Mouse (Mus musculus): Measurements from ENCODE around the gene Tnk2. TPM values are rescaled to one million over a fixed set of nuclear protein-coding genes. Genes with fewer than 3 reads are reported as not detected.

Gene Tnk2
- polyA plus RNA-seq, 2 experiments: 3.8 to 15.3 TPM

DNA sequence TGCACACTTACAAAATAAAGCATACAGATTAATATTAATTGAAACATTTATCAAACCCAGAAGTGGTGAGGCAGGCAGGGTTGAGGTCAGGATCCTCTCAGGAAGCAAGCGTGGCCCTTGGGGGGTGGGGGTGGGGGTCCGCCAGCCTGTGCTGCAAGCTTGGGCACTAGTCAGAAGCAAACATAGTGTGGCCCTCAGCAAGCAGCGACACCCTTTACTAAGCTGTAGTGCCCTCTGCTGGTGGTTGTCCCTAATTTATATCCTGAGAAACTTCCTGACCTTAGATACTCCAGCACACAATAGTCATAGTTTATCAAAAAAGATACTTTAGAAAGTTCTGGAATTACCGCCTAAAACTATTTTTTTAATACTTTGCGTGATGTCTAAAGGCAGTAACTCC is 38.5 kb downstream of the Tnk2 start:
- DNase-seq (ENCODE audit: low read depth in 3 of 3, low spot score in 3 of 3) (peak; percentile 60 to 73 (median 61)), ATAC-seq (ENCODE audit: insufficient read depth) (peak; percentile 36; the same call in 1 of the 2 replicates)
- 23% methylated on average over 5 of the region's 5 CpGs for WGBS (ENCODE audit: insufficient replicate concordance)
- Histone ChIP-seq H3K9me3 (ENCODE audit: control insufficient read depth, low read length) (no peaks in the 10 kb centered on the region), H3K27me3 (ENCODE audit: control insufficient read depth, insufficient read depth, low read length) (no peaks in the 10 kb centered on the region), H3K9ac (replicated peaks) (no peak overlapping the region), H3K4me1 (replicated peaks; ENCODE audit: control insufficient read depth in 2 of 2, insufficient read depth in 2 of 2, low read length in 1 of 2) (peaks cover 0 to 3% of the 10 kb centered on the region in 2 experiments; a peak in 1 of 4 replicates), H3K4me2 (ENCODE audit: low read depth) (no peak overlapping the region), H3K36me3 (replicated peaks; ENCODE audit: control insufficient read depth, insufficient read depth, low read depth) (peaks cover 6% of the 10 kb centered on the region), H3K27ac (no peak overlapping the region), H3K4me3 (ENCODE audit: insufficient read depth in 1 of 2, low read depth in 2 of 2, low read length in 2 of 2) (no peak overlapping the region)
- TF ChIP-seq EP300 (IDR thresholded peaks at IDR 0.05; ENCODE audit: low read depth) (no peak), CTCF (IDR thresholded peaks at IDR 0.05; ENCODE audit: low read depth) (peak; percentile 85)

DNA sequence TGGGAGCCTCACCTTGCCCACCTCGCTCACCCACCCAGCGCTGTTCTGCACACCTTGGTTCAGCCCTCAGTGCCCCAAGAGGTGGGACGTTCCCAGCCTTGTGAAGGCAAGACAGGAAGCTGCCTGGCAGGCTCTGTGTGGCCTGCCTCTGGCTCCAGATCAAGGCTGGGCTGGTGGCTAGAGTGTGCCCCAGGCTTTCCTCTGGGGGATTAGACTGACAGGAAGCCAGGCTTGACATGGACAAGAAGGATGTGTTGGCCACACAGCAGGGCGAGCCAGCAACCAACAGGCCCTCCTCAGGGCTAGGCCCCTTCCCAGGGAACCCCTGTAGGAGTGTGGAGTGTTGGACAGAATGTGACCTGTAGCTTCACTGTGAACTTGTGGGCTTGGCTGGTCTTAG is 39.2 kb downstream of the Tnk2 start:
- Histone ChIP-seq H3K4me3 (ENCODE audit: insufficient read depth in 1 of 2, low read depth in 2 of 2, low read length in 2 of 2) (no peak overlapping the region), H3K27me3 (ENCODE audit: control insufficient read depth, insufficient read depth, low read length) (no peaks in the 10 kb centered on the region), H3K4me1 (replicated peaks; ENCODE audit: control insufficient read depth in 2 of 2, insufficient read depth in 2 of 2, low read length in 1 of 2) (peaks cover 0 to 3% of the 10 kb centered on the region in 2 experiments; a peak in 1 of 4 replicates), H3K4me2 (ENCODE audit: low read depth) (no peak overlapping the region), H3K9me3 (ENCODE audit: control insufficient read depth, low read length) (no peaks in the 10 kb centered on the region), H3K27ac (no peak overlapping the region), H3K9ac (replicated peaks) (no peak overlapping the region), H3K36me3 (replicated peaks; ENCODE audit: control insufficient read depth, insufficient read depth, low read depth) (peaks cover 6% of the 10 kb centered on the region)
- DNase-seq (ENCODE audit: low read depth in 3 of 3, low spot score in 3 of 3): no peak
- 60% methylated on average over 4 of the region's 4 CpGs for WGBS (ENCODE audit: insufficient replicate concordance)
- TF ChIP-seq EP300 (IDR thresholded peaks at IDR 0.05; ENCODE audit: low read depth) (no peak), CTCF (IDR thresholded peaks at IDR 0.05; ENCODE audit: low read depth) (no peak)
- no peak for ATAC-seq (ENCODE audit: insufficient read depth)

DNA sequence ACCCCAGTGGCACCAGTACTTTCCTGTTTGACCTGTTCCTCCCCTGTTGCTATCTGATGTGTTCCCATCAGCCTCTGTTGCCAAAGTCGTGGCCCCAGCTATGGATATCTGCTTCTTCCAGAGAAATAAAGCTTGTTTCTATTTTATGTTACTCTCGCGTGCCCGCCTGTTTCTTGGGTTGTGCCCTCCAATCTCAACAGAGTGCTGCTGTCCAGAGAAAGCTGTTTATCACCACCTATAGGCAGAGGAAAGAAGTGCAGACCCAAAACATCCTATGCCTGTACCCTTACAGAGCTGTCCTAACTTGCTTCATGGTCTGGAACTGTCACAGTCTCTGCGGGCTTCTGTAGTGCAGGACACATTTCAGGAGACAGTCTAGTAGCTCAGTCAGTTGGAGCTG is 39.7 kb downstream of the Tnk2 start:
- ATAC-seq (ENCODE audit: insufficient read depth): no peak
- peaks cover 0 to 3% of the 10 kb centered on the region in 2 experiments; a peak in 1 of 4 replicates for H3K4me1 ChIP-seq (replicated peaks; ENCODE audit: control insufficient read depth in 2 of 2, insufficient read depth in 2 of 2, low read length in 1 of 2)
- TF ChIP-seq CTCF (IDR thresholded peaks at IDR 0.05; ENCODE audit: low read depth): peak; percentile 85
- TF ChIP-seq EP300 (IDR thresholded peaks at IDR 0.05; ENCODE audit: low read depth): no peak
- H3K27me3 ChIP-seq (ENCODE audit: control insufficient read depth, insufficient read depth, low read length): no peaks in the 10 kb centered on the region
- no peak overlapping the region for H3K4me2 ChIP-seq (ENCODE audit: low read depth)
- no peak overlapping the region for H3K27ac ChIP-seq
- H3K36me3 ChIP-seq (replicated peaks; ENCODE audit: control insufficient read depth, insufficient read depth, low read depth): peaks cover 6% of the 10 kb centered on the region
- 49% methylated on average over 5 of the region's 5 CpGs for WGBS (ENCODE audit: insufficient replicate concordance)
- no peak overlapping the region for H3K4me3 ChIP-seq (ENCODE audit: insufficient read depth in 1 of 2, low read depth in 2 of 2, low read length in 2 of 2)
- H3K9me3 ChIP-seq (ENCODE audit: control insufficient read depth, low read length): no peaks in the 10 kb centered on the region
- peak in 1 of 3 experiments; percentile 35 for DNase-seq (ENCODE audit: low read depth in 3 of 3, low spot score in 3 of 3)
- H3K9ac ChIP-seq (replicated peaks): no peak overlapping the region

DNA sequence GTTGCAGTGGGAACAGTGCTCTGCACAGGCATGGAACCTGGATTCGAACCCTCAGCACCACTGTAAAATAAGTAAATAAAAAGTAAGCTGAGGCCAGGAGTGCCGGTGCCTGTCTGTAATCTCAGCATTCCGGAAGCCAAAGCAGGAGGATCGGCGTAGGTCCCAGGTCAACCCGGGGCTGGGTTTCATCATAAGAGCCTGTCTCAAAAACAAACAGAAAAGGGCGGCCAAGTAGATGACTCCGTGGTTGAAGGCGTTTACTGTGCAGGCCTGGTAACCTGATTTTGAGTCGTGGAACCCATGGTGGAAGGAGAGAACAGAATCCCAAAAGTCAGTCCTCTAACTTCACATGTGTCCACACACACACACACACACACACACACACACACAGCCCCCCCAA is 41.7 kb downstream of the Tnk2 start:
- no peak overlapping the region for H3K9ac ChIP-seq (replicated peaks)
- H3K27me3 ChIP-seq (ENCODE audit: control insufficient read depth, insufficient read depth, low read length): no peaks in the 10 kb centered on the region
- peaks cover 0 to 7% of the 10 kb centered on the region in 2 experiments; a peak in 2 of 4 replicates for H3K4me1 ChIP-seq (replicated peaks; ENCODE audit: control insufficient read depth in 2 of 2, insufficient read depth in 2 of 2, low read length in 1 of 2)
- no peak for DNase-seq (ENCODE audit: low read depth in 3 of 3, low spot score in 3 of 3)
- ATAC-seq (ENCODE audit: insufficient read depth): no peak
- no peak overlapping the region for H3K27ac ChIP-seq
- H3K36me3 ChIP-seq (replicated peaks; ENCODE audit: control insufficient read depth, insufficient read depth, low read depth): peaks cover 6% of the 10 kb centered on the region
- no peak for TF ChIP-seq EP300 (IDR thresholded peaks at IDR 0.05; ENCODE audit: low read depth)
- TF ChIP-seq CTCF (IDR thresholded peaks at IDR 0.05; ENCODE audit: low read depth): no peak
- H3K4me2 ChIP-seq (ENCODE audit: low read depth): no peak overlapping the region
- H3K4me3 ChIP-seq (ENCODE audit: insufficient read depth in 1 of 2, low read depth in 2 of 2, low read length in 2 of 2): no peak overlapping the region
- 64% methylated on average over 10 of the region's 10 CpGs for WGBS (ENCODE audit: insufficient replicate concordance)
- H3K9me3 ChIP-seq (ENCODE audit: control insufficient read depth, low read length): no peaks in the 10 kb centered on the region

DNA sequence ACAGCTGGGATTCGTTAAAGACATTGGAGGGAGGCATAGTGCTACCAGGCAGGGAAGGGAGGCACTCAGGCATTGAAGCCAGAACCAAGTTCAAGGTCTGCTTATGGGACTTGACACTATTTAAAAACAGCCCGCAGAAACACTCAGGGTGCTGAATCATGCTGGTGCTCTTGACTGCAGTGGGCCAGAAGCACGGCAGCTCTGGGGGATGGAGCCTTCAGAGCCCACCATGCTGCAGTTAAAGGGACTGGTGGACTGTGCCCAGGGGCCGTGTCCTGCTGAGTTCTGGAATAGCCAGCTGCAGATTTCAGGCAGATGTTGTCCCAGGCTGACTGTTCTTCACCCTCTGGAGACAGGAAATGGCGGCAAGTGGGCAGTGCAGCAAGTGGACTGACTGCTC is 42.3 kb downstream of the Tnk2 start:
- Histone ChIP-seq H3K4me3 (ENCODE audit: insufficient read depth in 1 of 2, low read depth in 2 of 2, low read length in 2 of 2) (no peak overlapping the region), H3K9ac (replicated peaks) (no peak overlapping the region), H3K27ac (no peak overlapping the region), H3K9me3 (ENCODE audit: control insufficient read depth, low read length) (no peaks in the 10 kb centered on the region), H3K27me3 (ENCODE audit: control insufficient read depth, insufficient read depth, low read length) (no peaks in the 10 kb centered on the region), H3K36me3 (replicated peaks; ENCODE audit: control insufficient read depth, insufficient read depth, low read depth) (peaks cover 6% of the 10 kb centered on the region), H3K4me2 (ENCODE audit: low read depth) (no peak overlapping the region), H3K4me1 (replicated peaks; ENCODE audit: control insufficient read depth in 2 of 2, insufficient read depth in 2 of 2, low read length in 1 of 2) (peaks cover 0 to 7% of the 10 kb centered on the region in 2 experiments; a peak in 2 of 4 replicates)
- 52% methylated on average over 5 of the region's 5 CpGs for WGBS (ENCODE audit: insufficient replicate concordance)
- no peak for TF ChIP-seq CTCF (IDR thresholded peaks at IDR 0.05; ENCODE audit: low read depth)
- TF ChIP-seq EP300 (IDR thresholded peaks at IDR 0.05; ENCODE audit: low read depth): no peak
- DNase-seq (ENCODE audit: low read depth in 3 of 3, low spot score in 3 of 3) (no peak), ATAC-seq (ENCODE audit: insufficient read depth) (no peak)

Measured in liver, embryonic 14.5 days (tissue).